Mouse (Mus musculus) cerebellum, adult 2 months (tissue): Measurements from ENCODE around the gene Hypk.

Experiments
- CTCF ChIP-seq: fragments of 200-500 bp; IDR thresholded peaks from 2 replicates; pipeline ENCODE4 v1.5.1; 2011; ENCODE audit warnings: low read depth, mild to moderate bottlenecking, control low read depth, low read length, moderate library complexity, borderline replicate concordance; ENCODE audit not compliant: insufficient read depth
- POLR2A ChIP-seq: fragments of 200-500 bp; IDR thresholded peaks from 2 replicates; pipeline ENCODE4 v1.6.1; 2011; ENCODE audit warnings: low read length, control low read depth, borderline replicate concordance; ENCODE audit not compliant: insufficient read depth

- TF ChIP-seq CTCF (peak; percentile 28; the same call in 1 of the 2 replicates), POLR2A (no peak)
Observed at GRCm38 (mm10) chr2:121480498-121480897, 27.4 kb downstream of the Hypk start.
